Comparison of ENCODE assay signal across 13 mouse cellular contexts in genomic region chr19:36006277-36006676, GRCm38 (mm10). TPM values are rescaled to one million over a fixed set of nuclear protein-coding genes. Genes with fewer than 3 reads are reported as not detected.
A peak's percentile ranks its signal among the peaks of the same experiment; 100 is the strongest.
DNase-seq lines count a peak whose midpoint lies in the region; ATAC-seq lines count a peak whose summit lies in the region.
"Had no signal": no experiment of that assay in that cellular context is flagged by ENCODE, and none has a peak within 500 bp of the region (broad histone marks: within the 10 kb centered on the region; RNA-seq: fewer than 3 reads in every experiment).

No protein-coding gene starts in this region.

- no peak overlapping the region for H3K9ac ChIP-seq in liver, embryonic 11.5 days (ENCODE audit: low read depth, low read length)
- no peak overlapping the region for H3K9ac ChIP-seq in intestine, embryonic 16.5 days (ENCODE audit: low read depth, low read length)
- H3K9ac ChIP-seq: embryonic facial prominence, embryonic 12.5 days; midbrain, embryonic 15.5 days had no signal

- no peak overlapping the region for H3K27ac ChIP-seq in liver, embryonic 11.5 days (ENCODE audit: low read depth, low read length)
- H3K27ac ChIP-seq in intestine, embryonic 16.5 days (ENCODE audit: low read length), result no peak overlapping the region
- H3K27ac ChIP-seq: embryonic facial prominence, embryonic 12.5 days; midbrain, embryonic 15.5 days; stomach, postnatal 0 days had no signal

- H3K4me2 ChIP-seq in liver, embryonic 11.5 days, result no peak overlapping the region
- no peak overlapping the region for H3K4me2 ChIP-seq in intestine, embryonic 16.5 days (ENCODE audit: low read depth, low read length)
- H3K4me2 ChIP-seq: embryonic facial prominence, embryonic 12.5 days; midbrain, embryonic 15.5 days had no signal

- H3K27me3 ChIP-seq in liver, embryonic 11.5 days (replicated peaks; ENCODE audit: control insufficient read depth, insufficient read depth, low read length), result no peaks in the 10 kb centered on the region
- H3K27me3 ChIP-seq in intestine, embryonic 16.5 days (replicated peaks; ENCODE audit: control insufficient read depth, insufficient read depth, low read length), result no peaks in the 10 kb centered on the region
- H3K27me3 ChIP-seq: embryonic facial prominence, embryonic 12.5 days; midbrain, embryonic 15.5 days had no signal

- no peak overlapping the region for H3K4me3 ChIP-seq in liver, embryonic 11.5 days (ENCODE audit: low read depth, low read length)
- no peak overlapping the region for H3K4me3 ChIP-seq in intestine, embryonic 16.5 days (ENCODE audit: low read length)
- H3K4me3 ChIP-seq: embryonic facial prominence, embryonic 12.5 days; midbrain, embryonic 15.5 days had no signal

- WGBS in liver, embryonic 11.5 days, result 42% methylated on average over 6 of the region's 6 CpGs
- WGBS in intestine, embryonic 16.5 days, result 83% methylated on average over 6 of the region's 6 CpGs

- no peaks in the 10 kb centered on the region for H3K36me3 ChIP-seq in liver, embryonic 11.5 days (ENCODE audit: control insufficient read depth, insufficient read depth, low read length)
- no peaks in the 10 kb centered on the region for H3K36me3 ChIP-seq in intestine, embryonic 16.5 days (ENCODE audit: control insufficient read depth, insufficient read depth, low read length)
- H3K36me3 ChIP-seq: embryonic facial prominence, embryonic 12.5 days; midbrain, embryonic 15.5 days had no signal

- no peak for ATAC-seq in liver, embryonic 11.5 days (replicated peaks; ENCODE audit: low FRiP score)
- no peak for ATAC-seq in intestine, embryonic 16.5 days
- ATAC-seq: midbrain, embryonic 15.5 days had no signal

- peak; percentile 6 for DNase-seq in adrenal gland, adult 2 months
- DNase-seq in adrenal gland, postnatal 10 days, result no peak
- DNase-seq in liver, result peak; percentile 4
- no peak for DNase-seq in liver, embryonic 11.5 days (ENCODE audit: low spot score)
- peak; percentile 50 for DNase-seq in lung, postnatal 25 days (ENCODE audit: low spot score)
- DNase-seq in spleen, postnatal 36 days (ENCODE audit: low spot score in 2 of 2), result peak; percentile 71 to 73
- DNase-seq in embryo, embryonic 9.5 days (ENCODE audit: extremely low spot score), result no peak
- DNase-seq: kidney, postnatal 10 days had no signal

- no peaks in the 10 kb centered on the region for H3K9me3 ChIP-seq in liver, embryonic 11.5 days (ENCODE audit: control insufficient read depth, low read length)
- H3K9me3 ChIP-seq in intestine, embryonic 16.5 days (ENCODE audit: control insufficient read depth, low read length), result no peaks in the 10 kb centered on the region
- H3K9me3 ChIP-seq: embryonic facial prominence, embryonic 12.5 days; midbrain, embryonic 15.5 days had no signal

- H3K4me1 ChIP-seq in liver, embryonic 11.5 days (replicated peaks; ENCODE audit: control insufficient read depth, insufficient read depth, low read length), result no peaks in the 10 kb centered on the region
- no peaks in the 10 kb centered on the region for H3K4me1 ChIP-seq in intestine, embryonic 16.5 days (ENCODE audit: control insufficient read depth, insufficient read depth, low read length)

RNA-seq across cellular contexts. Expression of gene Htr7, which starts 51.0 kb away (rescaled TPM):
- not detected for total RNA-seq in adrenal gland, adult 2 months (2021)
- polyA plus RNA-seq in adrenal gland, adult 2 months (2012; rRNA removed), result 0.09 and 0.29 TPM in 2 replicates
- total RNA-seq in adrenal gland, postnatal 10 days (2021), result under 1 TPM; 0.30 to 0.39 TPM
- not detected in 2 replicates for polyA plus RNA-seq in liver, embryonic 11.5 days (2014; fragmentation: Nextera tagmentation; extraction: Ambion mirVana)
- 0.09 TPM in 1 of 2 replicates, not detected in the other for polyA plus RNA-seq in intestine, embryonic 16.5 days (2015; fragmentation: Nextera tagmentation; extraction: Ambion mirVana)
- polyA plus RNA-seq: limb, embryonic 11.5 days had no signal

Comparison
In these comparisons a context has a peak if more than half of its experiments do, and no peak if none do; other contexts are left out.
1. DNase-seq: peak in adrenal gland, adult 2 months (single experiment), liver (single experiment), lung, postnatal 25 days (single experiment) and spleen, postnatal 36 days (2 of 2); none in adrenal gland, postnatal 10 days (single experiment), liver, embryonic 11.5 days (single experiment) and embryo, embryonic 9.5 days (single experiment).